Mouse (Mus musculus) heart, embryonic 16.5 days (tissue): ENCODE results near the gene Izumo4. TPM values are rescaled to one million over a fixed set of nuclear protein-coding genes. Genes with fewer than 3 reads are reported as not detected.

Source experiments
- ATAC-seq: fragments of 200-750 bp; cut with Nextera tagmentation; replicated peaks from 2 replicates; pipeline ENCODE4 v1.8.0; 2017; ENCODE audit warnings: moderate number of reproducible peaks; ENCODE audit not compliant: insufficient read depth, low FRiP score; ENCODE audit errors: extremely low read depth
- H3K27ac ChIP-seq: fragments of 300-500 bp; sonication (generic); 2 replicates; pipeline ENCODE4 v1.5.1; 2014; ENCODE audit warnings: mild to moderate bottlenecking, low read length, control low read depth, moderate library complexity
- H3K27me3 ChIP-seq: fragments of 300-500 bp; sonication (generic); 2 replicates; pipeline ENCODE4 v1.6.1; 2014; ENCODE audit warnings: low read length, mixed read lengths; ENCODE audit not compliant: control insufficient read depth, insufficient read depth
- H3K36me3 ChIP-seq: fragments of 300-500 bp; sonication (generic); 2 replicates; pipeline ENCODE4 v1.6.1; 2014; ENCODE audit not compliant: control insufficient read depth, insufficient read depth
- H3K4me1 ChIP-seq: fragments of 300-500 bp; sonication (generic); 2 replicates; pipeline ENCODE4 v1.6.1; 2014; ENCODE audit warnings: low read length, mixed read lengths; ENCODE audit not compliant: control insufficient read depth, insufficient read depth
- H3K4me2 ChIP-seq: fragments of 300-500 bp; sonication (generic); 2 replicates; pipeline ENCODE4 v1.6.1; 2014; ENCODE audit warnings: low read depth, mild to moderate bottlenecking, control low read depth, low read length
- H3K4me3 ChIP-seq: fragments of 300-500 bp; sonication (generic); 2 replicates; pipeline ENCODE4 v1.5.1; 2014; ENCODE audit warnings: mild to moderate bottlenecking, control low read depth, low read length
- H3K9ac ChIP-seq: fragments of 300-500 bp; sonication (generic); 2 replicates; pipeline ENCODE4 v1.6.1; 2014; ENCODE audit warnings: low read length, control low read depth
- H3K9me3 ChIP-seq: fragments of 300-500 bp; sonication (generic); replicated peaks from 2 replicates; pipeline ENCODE4 v1.6.1; 2016; ENCODE audit warnings: low read length; ENCODE audit not compliant: control insufficient read depth
- WGBS: fragments of 180-500 bp; shearing (Covaris S2); extraction: QIAGEN DNeasy Blood & Tissue Kit; methylation state at CpG from one replicate; pipeline ENCODE4 v1.1.7; 2014; 5-methylcytosine and 5-hydroxymethylcytosine counted together
- polyA plus RNA-seq: library from polyadenylated mRNA; unstranded; fragments of >200 nt; fragmentation: Nextera tagmentation; extraction: Ambion mirVana; gene quantifications from 2 replicates; pipeline ENCODE4 v1.2.1, GENCODE M21; 2015

Gene Izumo4
- polyA plus RNA-seq, 1 experiment from 2014 or later, result 13.2 TPM

DNA sequence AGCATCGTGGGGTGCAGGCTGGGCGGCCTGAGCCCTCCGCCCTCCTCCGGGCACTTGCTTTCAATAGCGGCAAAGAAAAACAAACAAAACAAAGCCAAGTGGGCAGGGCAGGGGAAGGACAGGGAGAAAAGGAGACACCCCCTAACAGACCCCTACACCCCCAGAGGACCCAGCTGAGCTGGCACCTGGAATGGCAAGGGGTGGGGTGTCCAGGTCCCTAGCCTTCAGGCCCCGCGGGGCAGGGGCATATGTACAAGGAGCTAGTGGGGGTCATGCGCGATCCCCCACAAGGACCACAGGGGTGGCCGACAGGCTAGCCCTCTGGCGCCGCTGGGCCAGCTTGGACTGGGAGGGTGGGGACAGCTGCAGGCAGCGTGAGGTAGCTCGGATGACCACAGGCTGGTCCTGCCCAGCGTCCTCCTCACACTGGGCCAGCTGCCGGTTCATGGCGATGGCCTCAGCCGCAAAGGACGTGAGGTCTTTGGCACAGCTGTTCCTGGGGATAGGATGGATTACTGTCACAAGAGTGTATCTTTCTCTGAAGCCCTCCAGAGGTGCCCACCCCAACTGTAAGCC lies 35.1 kb upstream of the Izumo4 start:
- no peak overlapping the region for H3K4me2 ChIP-seq
- ATAC-seq, result no peak
- 80% methylated on average over 19 of the region's 19 CpGs for WGBS
- H3K4me3 ChIP-seq, result no peak overlapping the region
- H3K27ac ChIP-seq, result no peak overlapping the region
- H3K27me3 ChIP-seq, result no peaks in the 10 kb centered on the region
- H3K9me3 ChIP-seq, result no peaks in the 10 kb centered on the region
- H3K36me3 ChIP-seq, result peaks cover 53% of the 10 kb centered on the region
- no peak overlapping the region for H3K9ac ChIP-seq
- peaks cover 48% of the 10 kb centered on the region for H3K4me1 ChIP-seq

DNA sequence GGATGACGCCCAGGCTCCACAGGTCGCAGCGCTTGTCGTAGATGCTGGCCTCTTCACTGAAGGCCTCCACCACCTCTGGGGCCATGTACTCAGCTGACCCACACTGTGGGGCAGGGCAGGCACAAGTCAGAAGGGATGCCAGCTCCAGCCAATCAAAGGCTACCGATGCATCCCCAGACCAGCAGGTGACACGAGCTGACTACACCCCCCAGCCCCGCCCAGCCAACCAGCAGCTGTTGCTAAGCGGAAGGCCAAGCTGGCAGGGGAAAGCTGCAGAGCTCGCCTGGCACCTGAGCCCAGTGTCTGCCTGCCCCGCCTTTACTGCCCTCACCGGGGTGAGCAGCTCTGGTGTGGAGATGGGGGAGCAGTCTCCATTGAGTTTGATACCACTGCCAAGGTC lies 33.4 kb upstream of the Izumo4 start:
- H3K9me3 ChIP-seq, result no peaks in the 10 kb centered on the region
- no peak overlapping the region for H3K9ac ChIP-seq
- H3K27me3 ChIP-seq, result no peaks in the 10 kb centered on the region
- no peak for ATAC-seq
- H3K36me3 ChIP-seq, result peaks cover 53% of the 10 kb centered on the region
- no peak overlapping the region for H3K27ac ChIP-seq
- WGBS, result 88% methylated on average over 11 of the region's 11 CpGs
- peaks cover 53% of the 10 kb centered on the region for H3K4me1 ChIP-seq
- no peak overlapping the region for H3K4me2 ChIP-seq
- H3K4me3 ChIP-seq, result no peak overlapping the region

DNA sequence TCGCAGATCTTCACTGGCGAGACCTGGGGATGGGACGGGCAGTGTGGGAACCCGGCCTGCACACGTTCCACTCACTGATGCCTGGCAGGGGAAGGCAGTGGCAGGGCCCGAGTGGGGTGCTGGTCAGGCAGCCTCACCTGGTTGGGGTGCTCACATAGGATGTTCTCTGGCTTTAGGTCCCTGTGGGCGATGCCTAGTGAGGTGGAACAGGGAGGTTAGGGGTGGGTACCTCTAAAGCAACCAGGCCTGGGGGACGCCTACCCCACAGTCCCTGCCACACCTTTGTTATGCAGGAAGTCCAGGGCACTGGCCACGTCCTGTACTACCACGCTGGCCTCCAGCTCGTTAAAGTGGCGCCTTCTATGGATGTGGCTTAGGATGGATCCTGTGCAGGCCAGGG lies 33.0 kb upstream of the Izumo4 start:
- H3K9me3 ChIP-seq, result no peaks in the 10 kb centered on the region
- no peak overlapping the region for H3K27ac ChIP-seq
- peaks cover 53% of the 10 kb centered on the region for H3K4me1 ChIP-seq
- no peaks in the 10 kb centered on the region for H3K27me3 ChIP-seq
- no peak overlapping the region for H3K4me2 ChIP-seq
- ATAC-seq, result no peak
- peaks cover 53% of the 10 kb centered on the region for H3K36me3 ChIP-seq
- no peak overlapping the region for H3K9ac ChIP-seq
- H3K4me3 ChIP-seq, result no peak overlapping the region
- WGBS, result 85% methylated on average over 12 of the region's 12 CpGs

DNA sequence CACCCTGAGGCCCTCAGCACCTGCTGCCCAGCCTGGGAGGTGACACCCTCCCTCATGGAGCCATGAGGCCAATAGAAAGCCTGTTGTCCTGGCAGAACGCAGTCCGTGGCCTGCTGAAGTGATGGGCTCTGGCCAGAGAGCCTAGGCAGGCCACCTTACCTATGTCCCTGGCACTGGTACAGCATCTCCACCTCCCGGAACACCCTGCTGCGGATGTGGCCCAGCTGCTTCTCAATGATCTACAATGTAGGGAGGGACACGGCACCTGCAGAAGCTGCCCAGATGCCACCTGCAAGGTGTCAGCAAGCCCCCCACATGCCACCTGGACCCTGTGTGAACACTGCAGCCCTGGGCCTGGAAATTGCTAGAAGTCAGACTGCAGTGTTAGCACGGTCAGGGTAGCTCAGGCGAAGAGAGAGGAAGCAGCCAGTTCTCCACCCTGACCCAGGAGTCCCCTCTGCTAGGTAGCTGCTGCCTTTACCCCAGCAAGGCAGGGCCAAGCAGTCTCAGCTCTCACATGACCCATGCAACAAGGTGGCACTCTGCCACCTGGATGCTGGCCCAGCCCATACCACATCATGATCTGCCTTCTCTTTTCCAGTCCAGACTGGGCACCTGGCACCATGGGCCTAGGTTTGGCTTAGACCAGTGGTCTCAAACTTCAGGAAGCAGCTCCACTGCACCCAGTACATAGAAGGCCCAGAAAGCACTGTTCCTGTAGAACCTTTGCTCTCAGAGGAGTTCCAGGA lies 32.1 kb upstream of the Izumo4 start:
- 0 out of 2 replicates have a peak overlapping the region, but pooled peaks have one; percentile 19 for H3K27ac ChIP-seq
- 0 out of 2 replicates have a peak, but pooled peaks have one; percentile 11 for ATAC-seq
- WGBS, result 93% methylated on average over 7 of the region's 7 CpGs
- H3K4me3 ChIP-seq, result no peak overlapping the region
- H3K4me1 ChIP-seq, result peaks cover 53% of the 10 kb centered on the region
- H3K9ac ChIP-seq, result peak overlapping the region; percentile 35; the same call in 1 of the 2 replicates
- no peak overlapping the region for H3K4me2 ChIP-seq
- H3K27me3 ChIP-seq, result no peaks in the 10 kb centered on the region
- H3K9me3 ChIP-seq, result no peaks in the 10 kb centered on the region
- H3K36me3 ChIP-seq, result peaks cover 53% of the 10 kb centered on the region

DNA sequence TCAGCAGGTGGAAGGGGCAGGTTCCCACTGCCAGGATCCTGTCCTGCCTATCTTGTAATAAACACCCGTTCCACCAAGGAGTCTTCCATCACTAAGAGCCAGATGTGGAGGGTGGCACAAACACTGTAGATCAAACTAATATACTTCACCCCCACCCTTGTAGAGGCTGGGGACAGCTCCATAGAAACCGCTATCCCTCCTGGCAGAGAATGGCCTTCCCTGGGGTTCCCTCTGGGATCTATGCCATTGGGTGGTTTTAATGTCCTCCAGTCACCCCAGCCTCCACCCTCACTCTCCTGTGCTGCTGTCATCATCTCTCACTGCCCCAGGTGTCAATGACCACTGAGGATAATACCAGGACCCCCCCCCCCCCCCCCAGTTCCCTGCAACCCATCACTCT lies 31.5 kb upstream of the Izumo4 start:
- H3K9ac ChIP-seq, result no peak overlapping the region; the same call in 1 of the 2 replicates
- H3K27me3 ChIP-seq, result no peaks in the 10 kb centered on the region
- ATAC-seq, result no peak
- H3K4me2 ChIP-seq, result no peak overlapping the region
- H3K4me1 ChIP-seq, result peaks cover 48% of the 10 kb centered on the region
- H3K36me3 ChIP-seq, result peaks cover 53% of the 10 kb centered on the region
- no peaks in the 10 kb centered on the region for H3K9me3 ChIP-seq
- no peak overlapping the region for H3K27ac ChIP-seq
- 88% methylated on average over 2 of the region's 2 CpGs for WGBS
- no peak overlapping the region for H3K4me3 ChIP-seq

DNA sequence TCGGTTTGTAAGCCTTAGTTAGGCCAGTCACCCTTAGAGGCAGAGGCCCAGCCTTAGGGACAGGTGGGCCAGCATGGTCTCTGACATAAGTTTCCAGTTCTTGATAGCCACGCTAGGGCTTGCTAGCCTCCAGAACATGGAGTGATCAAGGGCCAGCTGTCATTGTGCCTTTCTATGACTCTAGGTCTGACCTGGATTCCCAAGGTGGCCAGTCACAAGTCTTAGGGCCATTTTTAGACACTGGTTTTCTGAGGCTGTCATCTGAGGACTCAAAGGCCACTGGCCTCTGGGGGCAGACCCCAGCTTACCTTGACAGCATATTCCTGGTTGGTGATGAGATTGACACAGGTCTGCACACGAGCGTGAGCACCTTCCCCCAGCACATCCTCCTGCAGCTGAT lies 30.7 kb upstream of the Izumo4 start:
- no peaks in the 10 kb centered on the region for H3K27me3 ChIP-seq
- no peak overlapping the region for H3K27ac ChIP-seq
- WGBS, result 90% methylated on average over 4 of the region's 4 CpGs
- no peak overlapping the region for H3K9ac ChIP-seq
- no peak for ATAC-seq
- H3K9me3 ChIP-seq, result no peaks in the 10 kb centered on the region
- H3K4me1 ChIP-seq, result peaks cover 43% of the 10 kb centered on the region
- peaks cover 49% of the 10 kb centered on the region for H3K36me3 ChIP-seq
- H3K4me2 ChIP-seq, result no peak overlapping the region
- H3K4me3 ChIP-seq, result no peak overlapping the region

DNA sequence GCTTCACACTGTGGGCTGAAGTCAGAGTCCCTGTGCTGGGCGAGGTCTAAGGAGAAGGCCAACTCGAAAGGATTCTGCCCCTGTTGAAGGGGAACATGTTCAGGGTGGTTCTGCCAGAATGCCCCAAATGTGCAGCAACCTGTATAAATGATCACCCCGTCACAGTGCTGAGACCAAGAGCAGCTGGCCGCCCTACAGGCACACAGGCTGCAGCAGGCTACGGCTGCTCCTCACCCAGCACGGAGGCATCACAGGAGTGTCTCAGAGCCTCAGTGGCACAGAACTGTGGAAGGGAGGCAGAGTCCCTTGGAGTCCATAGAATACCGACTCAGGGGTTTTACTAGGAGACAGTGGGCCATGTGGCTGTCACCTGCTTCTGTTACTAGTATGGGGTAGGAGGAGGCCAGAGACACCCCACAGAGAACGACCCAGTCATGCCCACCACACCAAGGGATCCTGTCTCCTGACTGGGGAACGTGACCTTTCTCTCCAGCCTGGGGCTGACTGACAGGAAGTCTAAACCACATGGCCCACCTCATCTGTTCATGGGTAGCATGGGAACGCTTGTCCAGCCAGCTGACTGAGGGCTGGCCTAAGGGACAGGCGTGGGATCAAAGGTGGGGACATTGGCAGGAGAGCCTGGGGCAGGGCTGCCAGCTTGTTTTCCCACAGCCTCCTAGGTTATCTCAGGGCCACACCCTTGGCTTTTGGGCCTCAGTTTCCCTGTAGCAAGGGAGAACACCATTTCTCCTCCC lies 29.9 kb upstream of the Izumo4 start:
- Histone ChIP-seq H3K4me1 (peaks cover 45% of the 10 kb centered on the region), H3K27ac (no peak overlapping the region), H3K4me2 (no peak overlapping the region), H3K27me3 (no peaks in the 10 kb centered on the region), H3K9me3 (no peaks in the 10 kb centered on the region), H3K36me3 (peaks cover 41% of the 10 kb centered on the region), H3K4me3 (no peak overlapping the region), H3K9ac (no peak overlapping the region; the same call in 1 of the 2 replicates)
- 81% methylated on average over 11 of the region's 11 CpGs for WGBS
- no peak for ATAC-seq

DNA sequence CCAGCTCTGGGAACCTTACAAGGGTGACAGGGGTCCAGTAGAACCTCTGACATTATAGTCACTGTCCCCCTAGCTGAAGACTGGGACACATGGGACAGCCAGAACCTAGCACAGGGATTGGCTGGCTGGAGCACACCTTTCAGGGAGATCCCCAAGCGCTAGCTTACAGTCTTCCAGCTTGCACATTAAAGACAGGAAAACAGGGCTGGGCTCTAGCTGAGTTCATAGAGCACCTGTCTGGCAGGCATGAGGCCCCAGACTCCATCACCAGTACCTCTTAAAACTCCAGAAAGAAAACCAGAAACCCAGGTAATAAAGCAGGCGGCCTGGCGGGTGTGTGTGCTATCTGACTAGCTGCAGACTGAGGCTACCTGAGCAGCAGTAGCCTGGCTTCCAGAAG lies 28.3 kb upstream of the Izumo4 start:
- H3K27me3 ChIP-seq, result no peaks in the 10 kb centered on the region
- peak overlapping the region; percentile 98 for H3K9ac ChIP-seq
- peak overlapping the region; percentile 95; the same call in 1 of the 2 replicates for H3K4me3 ChIP-seq
- no peak for ATAC-seq
- H3K27ac ChIP-seq, result peak overlapping the region; percentile 86; the same call in 1 of the 2 replicates
- H3K9me3 ChIP-seq, result no peaks in the 10 kb centered on the region
- H3K36me3 ChIP-seq, result peaks cover 25% of the 10 kb centered on the region
- H3K4me2 ChIP-seq, result peak overlapping the region; percentile 84
- H3K4me1 ChIP-seq, result peaks cover 59% of the 10 kb centered on the region
- 86% methylated on average over 3 of the region's 3 CpGs for WGBS
